Mouse (Mus musculus): ENCODE results near the gene Srebf2. TPM values are rescaled to one million over a fixed set of nuclear protein-coding genes. Genes with fewer than 3 reads are reported as not detected.

The Srebf2 gene
- polyA plus RNA-seq, 1 experiment = 536 TPM

DNA sequence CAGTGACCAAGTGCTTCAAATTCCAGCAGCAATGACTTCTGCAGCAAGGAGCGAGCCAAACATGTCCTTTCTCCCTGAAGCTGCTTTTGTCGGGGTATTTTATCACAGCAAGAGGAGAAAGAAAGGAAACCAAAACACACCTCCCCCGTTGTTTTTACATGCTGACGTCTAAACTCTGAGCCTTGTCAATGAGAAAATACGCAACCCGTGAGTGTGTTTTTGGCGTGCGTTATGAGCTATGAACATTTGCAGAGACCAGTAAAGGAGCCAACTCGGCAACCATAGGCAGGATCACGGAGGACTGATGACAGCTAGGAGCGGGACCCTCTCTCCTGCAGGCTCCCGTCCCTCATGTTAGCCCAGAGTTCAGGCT is 96.7 kb downstream of the Srebf2 start:
- TF ChIP-seq GATA1 (IDR thresholded peaks at IDR 0.05; ENCODE audit: low read length) = no peak

DNA sequence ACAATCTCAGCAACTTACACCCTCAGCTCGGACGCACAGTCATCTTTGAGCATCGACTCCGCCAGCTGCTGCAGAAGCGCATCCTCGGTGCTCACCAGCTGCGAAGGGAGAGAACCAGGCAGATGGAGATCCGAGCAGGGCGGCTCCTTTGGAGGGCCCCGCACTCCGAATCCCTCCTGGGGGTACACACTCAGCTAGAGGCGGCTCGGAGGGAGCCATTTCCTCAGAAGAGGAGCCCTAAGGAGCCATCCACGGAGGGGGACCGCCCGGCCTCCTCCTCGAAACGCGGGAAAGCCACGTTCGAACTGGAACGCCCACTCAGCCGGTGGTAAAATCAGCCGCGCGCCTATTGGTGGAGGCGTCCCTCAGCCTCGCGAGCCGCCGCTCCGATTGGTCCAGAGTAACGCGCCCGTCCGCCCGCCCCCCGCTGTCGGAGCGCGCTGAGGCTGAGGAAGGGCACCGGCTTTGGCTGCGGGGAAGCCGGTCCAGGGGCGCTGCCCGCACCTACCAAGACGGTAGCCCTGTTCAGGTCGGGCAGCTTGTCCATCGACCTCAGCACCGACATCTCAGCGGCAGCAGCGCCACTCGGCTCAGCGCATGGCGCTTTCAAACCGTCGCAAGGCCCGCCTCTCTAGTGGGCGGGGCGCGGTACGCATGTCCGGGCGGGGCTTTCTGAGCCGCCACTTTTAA is 97.3 kb downstream of the Srebf2 start, which contains the start of gene Cenpm:
Gene Cenpm, minus strand, starts transcription at position 634 of the 690 bp plus-strand sequence.
- no peak for TF ChIP-seq GATA1 (IDR thresholded peaks at IDR 0.05; ENCODE audit: low read length)

DNA sequence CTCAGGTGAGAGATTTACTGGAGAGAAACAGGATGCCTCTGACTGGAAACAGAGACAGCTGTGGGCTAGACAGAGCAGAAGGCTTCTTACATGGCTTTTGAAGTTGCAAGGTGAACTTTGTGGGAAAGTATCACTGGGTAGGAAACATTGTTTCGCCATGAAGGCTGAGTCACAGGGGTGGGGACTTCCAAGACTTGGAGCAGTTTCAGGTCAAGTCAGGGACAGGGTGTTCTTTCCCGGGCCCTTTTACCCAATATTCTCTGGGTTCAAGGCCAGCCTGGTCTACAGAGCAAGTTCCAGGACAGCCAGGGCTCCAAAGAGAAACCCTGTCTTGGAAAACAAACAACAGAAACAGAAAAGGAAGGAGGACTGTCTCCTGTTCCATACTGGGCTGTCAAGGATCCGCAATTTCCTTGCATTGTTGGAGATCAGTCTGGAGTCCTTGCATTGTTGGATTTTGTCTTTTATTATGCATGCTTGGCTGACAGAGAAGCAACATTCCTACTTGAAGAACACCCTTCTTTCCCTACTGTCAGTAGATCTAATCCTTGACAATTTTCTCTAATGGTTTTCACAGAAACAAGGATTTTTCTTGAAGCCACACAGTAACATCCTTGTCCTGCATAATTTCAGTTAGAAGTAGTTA is 100.3 kb downstream of the Srebf2 start:
- no peak for TF ChIP-seq GATA1 (IDR thresholded peaks at IDR 0.05; ENCODE audit: low read length)

DNA sequence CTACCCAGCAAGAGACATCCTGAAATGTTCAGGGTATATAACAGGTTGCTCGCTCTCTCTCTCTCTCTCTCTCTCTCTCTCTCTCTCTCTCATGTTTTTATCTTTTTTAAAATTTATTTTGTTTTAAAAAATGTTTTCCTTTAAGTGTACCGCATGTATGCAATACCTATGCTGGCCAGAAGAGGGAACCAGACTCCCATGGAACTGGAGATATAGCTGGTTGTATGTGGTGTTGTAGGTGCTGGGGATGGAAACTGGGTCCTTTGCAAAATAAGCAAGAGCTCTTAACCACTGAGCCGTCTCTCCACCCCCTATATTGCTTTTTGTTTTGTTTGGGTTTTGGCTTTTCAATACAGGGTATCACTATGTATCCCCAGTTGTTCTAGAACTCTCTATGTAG is 104.6 kb downstream of the Srebf2 start:
- no peak for TF ChIP-seq GATA1 (IDR thresholded peaks at IDR 0.05; ENCODE audit: low read length)

DNA sequence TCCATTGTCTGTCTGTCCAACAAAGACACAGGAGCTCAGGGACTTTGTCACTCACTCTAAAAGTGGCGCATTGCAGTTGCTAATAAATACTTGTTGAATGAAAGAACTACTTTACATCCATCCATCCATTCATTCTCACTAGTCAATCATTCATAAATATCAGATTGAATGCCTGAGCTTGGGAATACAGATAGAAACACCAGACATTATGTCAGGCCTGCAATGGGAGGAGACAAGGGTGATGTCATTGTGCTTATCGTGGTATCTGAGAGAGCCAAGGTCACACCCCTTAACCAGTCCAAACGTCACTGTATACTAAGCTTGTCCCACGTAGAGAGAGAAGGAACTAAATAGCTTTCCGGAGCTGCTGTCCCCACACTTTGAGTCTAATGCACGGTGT is 105.1 kb downstream of the Srebf2 start, which contains the start of gene 1500009C09Rik:
Gene 1500009C09Rik, plus strand, starts transcription at position 301 of the 400 bp plus-strand sequence.
- no peak for TF ChIP-seq GATA1 (IDR thresholded peaks at IDR 0.05; ENCODE audit: low read length)

Other genes starting within 250 kb of the Srebf2 start
- gene Polr3h, start 220.9 kb upstream of the Srebf2 start, polyA plus RNA-seq (2012) = 66.1 and 86.3 TPM in 2 replicates
- not detected in 2 replicates for gene Csdc2, start 210.4 kb upstream of the Srebf2 start, polyA plus RNA-seq (2012)
- 93.6 and 105 TPM in 2 replicates for gene Pmm1, start 186.3 kb upstream of the Srebf2 start, polyA plus RNA-seq (2012)
- gene 1700029P11Rik, start 166.6 kb upstream of the Srebf2 start, polyA plus RNA-seq (2012) = not detected in 2 replicates
- 8.4 and 12.7 TPM in 2 replicates for gene Xrcc6, start 159.3 kb upstream of the Srebf2 start, polyA plus RNA-seq (2012)
- 45.7 and 65.4 TPM in 2 replicates for gene Desi1, start 113.3 kb upstream of the Srebf2 start, polyA plus RNA-seq (2012)
- gene Snu13, start 99.6 kb upstream of the Srebf2 start, polyA plus RNA-seq (2012) = 25.8 and 229 TPM in 2 replicates
- not detected in 2 replicates for gene 4930407I10Rik, start 88.0 kb upstream of the Srebf2 start, polyA plus RNA-seq (2012)
- not detected in 2 replicates for gene Mei1, start 77.2 kb upstream of the Srebf2 start, polyA plus RNA-seq (2012)
- 3.7 and 11.2 TPM in 2 replicates for gene Ccdc134, start 19.3 kb upstream of the Srebf2 start, polyA plus RNA-seq (2012)
- gene Shisa8, start 65.6 kb downstream of the Srebf2 start, polyA plus RNA-seq (2012) = not detected in 2 replicates
- gene Tnfrsf13c, start 77.2 kb downstream of the Srebf2 start, polyA plus RNA-seq (2012) = 0.81 and 1.5 TPM in 2 replicates
- 177 and 187 TPM in 2 replicates for gene Cenpm, start 97.6 kb downstream of the Srebf2 start, polyA plus RNA-seq (2012)
- not detected in 2 replicates for gene 1500009C09Rik, start 105.2 kb downstream of the Srebf2 start, polyA plus RNA-seq (2012)
- not detected in 2 replicates for gene Sept3, start 127.7 kb downstream of the Srebf2 start, polyA plus RNA-seq (2012)
- not detected in 2 replicates for gene Wbp2nl, start 151.8 kb downstream of the Srebf2 start, polyA plus RNA-seq (2012)
- 80.2 and 134 TPM in 2 replicates for gene Naga, start 191.7 kb downstream of the Srebf2 start, polyA plus RNA-seq (2012)
- gene Pheta2, start 191.8 kb downstream of the Srebf2 start, polyA plus RNA-seq (2012) = 14.1 and 19.9 TPM in 2 replicates
- gene Smdt1, start 191.8 kb downstream of the Srebf2 start, polyA plus RNA-seq (2012) = 111 and 132 TPM in 2 replicates
- 293 and 322 TPM in 2 replicates for gene Ndufa6, start 207.1 kb downstream of the Srebf2 start, polyA plus RNA-seq (2012)
- gene Cyp2d22, start 233.1 kb downstream of the Srebf2 start, polyA plus RNA-seq (2012) = 0.10 TPM in 1 of 2 replicates, not detected in the other
- gene Cyp2d11, start 246.8 kb downstream of the Srebf2 start, polyA plus RNA-seq (2012) = not detected in 2 replicates